Mouse (Mus musculus): ENCODE measurements around the gene Aire.

The Aire gene

GRCm38 (mm10) chr10:78043406-78043836, at the start of gene Aire:
Gene Aire, minus strand, starts transcription at chr10:78043610.
- DNase-seq (ENCODE audit: low spot score in 2 of 2): peak; percentile 51 to 72

GRCm38 (mm10) chr10:78092725-78093029, 49.3 kb upstream of the Aire start:
- peak; percentile 27 to 78 for DNase-seq (ENCODE audit: low spot score in 2 of 2)

GRCm38 (mm10) chr10:78091865-78092724, 48.7 kb upstream of the Aire start:
- DNase-seq (ENCODE audit: low spot score in 2 of 2): peak in 1 of 2 experiments; percentile 64

DNA sequence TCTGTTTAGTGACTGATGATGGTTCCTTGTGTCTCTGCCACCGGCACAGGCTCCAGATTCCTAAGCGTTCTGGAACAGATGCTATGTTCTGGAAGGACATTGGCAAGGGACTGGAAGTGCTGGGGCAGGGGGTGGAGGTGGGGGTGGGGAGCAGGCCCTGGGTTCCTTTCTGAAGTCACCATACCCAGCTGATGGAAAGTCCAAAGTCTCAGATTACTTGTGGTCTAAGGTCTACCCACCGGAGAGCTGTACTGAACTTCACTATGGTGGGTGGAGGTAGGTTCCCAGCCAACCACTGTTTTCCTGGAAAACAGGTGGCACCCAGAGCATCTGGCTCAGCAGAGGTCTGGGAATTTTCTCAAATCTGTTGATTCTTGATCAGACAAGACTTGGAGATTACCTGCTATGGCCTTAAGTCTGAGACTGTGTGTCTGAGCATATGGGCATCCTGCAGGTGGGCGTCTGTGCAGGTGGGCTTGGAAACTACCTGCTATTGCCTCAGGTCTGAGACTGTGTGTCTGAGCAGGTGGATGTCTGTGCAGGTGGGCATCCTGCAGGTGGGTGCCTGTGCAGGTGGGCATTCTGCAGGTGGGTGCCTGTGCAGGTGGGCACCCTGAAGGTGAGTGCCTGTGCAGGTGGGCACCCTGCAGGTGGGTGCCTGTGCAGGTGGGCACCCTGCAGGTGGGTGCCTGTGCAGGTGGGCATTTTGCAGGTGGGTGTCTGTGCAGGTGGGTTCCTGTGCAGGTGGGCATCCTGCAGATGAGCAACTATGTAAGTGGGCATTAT, 47.5 kb upstream of the Aire start:
- no peak for DNase-seq (ENCODE audit: low spot score in 2 of 2)

GRCm38 (mm10) chr10:78090246-78090645, 46.8 kb upstream of the Aire start:
- peak in 1 of 2 experiments; percentile 43 for DNase-seq (ENCODE audit: low spot score in 2 of 2)

DNA sequence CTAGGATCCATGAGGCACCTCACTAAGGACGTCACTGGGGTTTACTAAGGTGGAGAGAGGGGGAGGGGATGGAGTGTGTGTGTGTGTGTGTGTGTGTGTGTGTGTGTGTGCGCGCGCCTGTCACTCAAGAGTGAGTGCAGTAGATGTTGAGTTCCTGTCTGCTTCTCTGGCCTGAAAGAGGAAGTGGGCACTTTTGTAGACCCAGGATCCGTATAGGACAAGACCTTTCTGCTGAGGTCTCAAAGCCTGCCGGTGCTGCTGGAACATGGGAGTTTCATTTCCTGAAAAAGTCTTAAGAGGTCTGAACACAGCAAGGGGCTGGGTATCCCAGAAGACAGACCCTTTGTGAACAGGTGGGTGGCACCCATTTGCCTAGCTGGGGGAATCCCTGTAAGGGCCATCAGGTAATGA, 43.7 kb upstream of the Aire start:
- DNase-seq (ENCODE audit: low spot score in 2 of 2): peak; percentile 24 to 69

GRCm38 (mm10) chr10:78086444-78087061, 43.1 kb upstream of the Aire start:
- DNase-seq (ENCODE audit: low spot score in 2 of 2): peak; percentile 21 to 39

DNA sequence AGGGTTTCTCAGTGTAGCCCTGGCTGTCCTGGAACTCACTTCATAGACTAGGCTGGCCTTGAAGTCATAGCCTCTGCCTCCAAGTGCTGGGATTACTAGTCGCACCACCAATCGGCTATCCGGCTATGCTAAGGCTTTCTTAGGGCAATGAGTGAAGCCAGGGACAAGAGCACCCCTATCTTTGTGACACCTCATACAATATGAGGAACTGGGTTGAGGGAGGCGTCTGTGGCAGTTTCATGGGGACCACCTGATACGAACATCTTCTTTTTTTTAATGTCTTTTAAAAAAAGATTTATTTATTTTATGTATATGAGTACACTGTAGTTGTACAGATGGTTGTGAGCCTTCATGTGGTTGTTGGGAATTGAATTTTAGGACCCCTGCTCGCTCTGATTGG, 42.3 kb upstream of the Aire start:
- no peak for DNase-seq (ENCODE audit: low spot score in 2 of 2)

GRCm38 (mm10) chr10:78084073-78084472, 40.7 kb upstream of the Aire start:
- DNase-seq (ENCODE audit: low spot score in 2 of 2): no peak

DNA sequence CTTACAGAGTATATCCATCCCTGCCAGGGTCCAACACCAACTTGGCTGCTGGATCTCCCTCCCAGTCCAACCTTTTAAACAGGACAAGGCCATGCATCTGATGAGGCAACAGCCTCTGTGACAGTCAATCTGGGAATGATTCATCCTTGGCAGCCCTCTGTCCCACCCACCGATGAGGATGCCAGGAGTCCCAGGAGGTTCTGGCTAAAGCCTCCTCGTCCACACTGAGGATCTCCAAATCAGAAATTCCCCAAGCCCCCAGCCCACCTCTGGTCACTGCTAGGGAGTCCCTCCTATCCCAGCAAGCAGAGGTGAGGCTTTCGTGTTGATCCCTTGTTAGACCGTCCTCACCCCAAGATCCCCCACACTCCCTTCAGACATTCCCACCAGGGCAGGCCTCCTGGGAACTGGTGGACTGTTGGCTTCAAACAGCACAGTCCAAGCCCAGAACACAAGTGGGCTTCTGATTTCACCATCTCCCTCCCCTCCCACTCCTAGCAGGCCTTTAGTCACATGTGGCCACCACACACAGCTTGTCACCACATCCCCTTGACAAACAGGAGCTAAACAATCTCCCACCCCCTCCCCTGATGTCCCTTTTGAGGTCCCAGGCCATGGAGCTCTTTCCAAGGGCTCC, 36.7 kb upstream of the Aire start:
- DNase-seq (ENCODE audit: low spot score in 2 of 2): no peak

- DNase-seq (ENCODE audit: low spot score in 2 of 2): no peak
Observed at GRCm38 (mm10) chr10:78078276-78078675, 34.9 kb upstream of the Aire start.

DNA sequence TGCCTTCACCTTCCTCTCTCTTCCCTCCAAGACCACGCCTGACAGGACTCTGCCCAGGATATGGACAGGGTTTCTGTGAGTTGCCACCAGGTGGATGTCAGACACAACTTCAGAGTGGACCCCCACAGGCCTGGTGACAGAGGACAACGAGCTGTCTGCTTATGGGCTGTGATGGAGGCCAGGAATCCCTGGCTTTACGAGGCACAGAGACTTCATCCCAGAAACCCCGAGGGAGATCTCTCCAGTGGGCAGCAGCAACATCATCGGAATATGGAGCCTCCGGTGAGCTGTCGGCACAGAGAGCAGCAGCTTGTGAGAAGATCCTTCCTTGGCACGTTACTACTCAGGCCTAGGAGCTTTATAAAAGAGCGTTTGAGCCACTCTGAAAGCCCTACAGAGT, 34.5 kb upstream of the Aire start:
- no peak for DNase-seq (ENCODE audit: low spot score in 2 of 2)

GRCm38 (mm10) chr10:78074977-78075376, 31.6 kb upstream of the Aire start:
- DNase-seq (ENCODE audit: low spot score in 2 of 2): no peak

GRCm38 (mm10) chr10:78074151-78074550, 30.7 kb upstream of the Aire start:
- no peak for DNase-seq (ENCODE audit: low spot score in 2 of 2)

DNA sequence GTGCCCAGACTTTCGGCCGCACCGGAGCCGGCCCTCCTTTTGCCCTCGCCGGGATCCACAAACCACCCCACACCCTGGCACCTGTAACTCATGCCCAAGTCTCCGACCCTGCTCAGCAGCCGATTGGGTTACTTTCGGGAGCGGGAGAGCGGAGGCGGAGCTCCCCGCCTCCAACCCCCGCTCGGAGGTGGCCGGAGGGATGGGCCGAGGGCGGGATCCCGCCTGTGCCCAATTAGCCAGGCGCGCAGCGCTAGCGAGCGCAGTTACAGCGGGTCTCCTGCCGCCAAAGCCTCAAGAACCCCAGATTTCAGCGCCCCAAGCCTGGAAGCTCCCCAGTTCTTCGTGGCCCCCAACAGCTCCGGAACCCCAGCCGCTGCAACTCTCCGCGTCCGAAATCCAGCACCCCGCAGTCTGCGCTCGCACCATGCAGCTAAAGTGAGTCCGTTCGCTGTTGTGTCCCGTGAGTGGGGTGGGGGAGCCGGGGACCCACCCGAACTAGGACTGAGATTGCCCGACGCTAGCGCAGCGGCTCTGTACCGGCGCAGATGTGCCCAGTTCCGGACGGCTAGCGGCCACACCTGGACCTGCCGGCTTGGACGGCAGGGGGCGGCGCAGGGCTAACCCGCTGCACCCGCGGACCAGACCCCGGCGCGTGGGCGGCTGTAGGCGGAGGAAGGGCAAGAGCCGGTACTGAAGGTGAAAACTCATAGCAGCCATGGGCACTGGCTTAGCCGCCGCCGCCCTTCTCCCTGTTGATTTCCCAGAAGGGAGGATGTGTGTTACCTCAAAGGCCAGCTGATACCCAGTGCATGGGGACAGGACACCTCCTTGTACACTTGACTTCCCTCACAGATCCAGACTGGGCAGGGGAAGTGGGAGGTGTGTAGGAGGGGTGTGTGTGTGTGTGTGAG, 25.9 kb upstream of the Aire start, which contains the start of gene Icosl:
Icosl (plus strand) TSS at position 202 of the 911 bp plus-strand sequence.
- peak; percentile 63 to 87 for DNase-seq (ENCODE audit: low spot score in 2 of 2)

DNA sequence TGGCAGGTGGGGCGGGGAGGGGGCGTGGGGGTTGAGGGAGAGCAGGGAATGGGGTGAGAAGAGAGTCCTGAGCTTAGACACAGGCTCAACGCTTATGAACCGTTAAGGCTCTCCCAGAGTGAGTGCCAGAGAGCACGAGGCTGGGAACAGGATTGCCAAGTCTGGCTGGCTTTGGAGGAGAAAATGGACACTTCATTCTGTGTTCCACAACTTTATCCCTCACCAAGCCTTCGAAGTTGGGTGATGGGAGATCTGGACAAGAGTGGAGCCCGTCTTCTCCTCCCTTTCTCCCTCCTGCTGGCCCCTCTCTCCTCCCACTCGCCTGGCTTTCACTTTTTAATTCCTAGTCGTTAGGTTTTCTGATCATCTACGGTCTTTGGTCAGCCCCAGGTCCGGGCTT, 25.1 kb upstream of the Aire start:
- no peak for DNase-seq (ENCODE audit: low spot score in 2 of 2)

DNA sequence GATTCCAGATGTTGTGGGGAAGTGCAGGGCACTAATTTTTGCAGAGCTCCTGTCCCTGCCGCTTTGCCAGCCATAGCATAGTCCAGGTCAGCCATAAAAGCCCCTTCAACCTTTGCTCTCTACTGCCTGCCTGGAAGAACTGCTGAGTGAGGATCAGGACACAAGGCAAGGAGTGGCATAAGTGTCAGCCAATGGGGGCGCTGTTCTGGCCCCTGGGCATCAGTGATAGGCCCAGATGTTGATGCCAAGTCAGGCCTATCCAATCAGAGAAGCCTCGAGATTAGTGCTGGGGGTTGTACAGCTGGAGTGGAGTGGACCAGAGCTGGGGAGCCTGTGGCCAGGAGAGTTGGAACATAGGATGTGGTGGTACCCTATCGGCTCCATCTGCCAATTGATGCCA, 23.8 kb upstream of the Aire start:
- DNase-seq (ENCODE audit: low spot score in 2 of 2): peak in 1 of 2 experiments; percentile 54

DNA sequence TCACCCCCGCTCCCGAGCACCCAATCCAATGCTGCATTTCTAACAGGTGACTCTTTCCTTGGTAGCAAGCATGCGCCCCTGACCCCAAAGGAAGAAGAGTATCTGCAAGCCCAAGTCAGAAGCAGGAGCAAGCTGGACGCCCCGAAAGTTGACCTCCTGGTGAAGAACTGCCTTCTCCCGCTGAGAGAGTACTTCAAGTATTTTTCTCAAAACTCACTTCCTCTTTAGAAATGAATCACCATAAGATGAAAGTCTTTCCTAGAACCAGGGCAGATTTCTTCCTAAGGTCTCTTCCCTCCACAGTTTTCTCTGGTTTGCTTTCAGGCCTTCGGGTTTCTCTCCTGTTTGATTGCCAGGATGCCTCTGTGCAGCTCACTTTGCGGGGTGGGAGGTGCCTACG, 19.7 kb upstream of the Aire start:
- DNase-seq (ENCODE audit: low spot score in 2 of 2): no peak

GRCm38 (mm10) chr10:78057056-78057455, 13.6 kb upstream of the Aire start:
- DNase-seq (ENCODE audit: low spot score in 2 of 2): no peak

DNA sequence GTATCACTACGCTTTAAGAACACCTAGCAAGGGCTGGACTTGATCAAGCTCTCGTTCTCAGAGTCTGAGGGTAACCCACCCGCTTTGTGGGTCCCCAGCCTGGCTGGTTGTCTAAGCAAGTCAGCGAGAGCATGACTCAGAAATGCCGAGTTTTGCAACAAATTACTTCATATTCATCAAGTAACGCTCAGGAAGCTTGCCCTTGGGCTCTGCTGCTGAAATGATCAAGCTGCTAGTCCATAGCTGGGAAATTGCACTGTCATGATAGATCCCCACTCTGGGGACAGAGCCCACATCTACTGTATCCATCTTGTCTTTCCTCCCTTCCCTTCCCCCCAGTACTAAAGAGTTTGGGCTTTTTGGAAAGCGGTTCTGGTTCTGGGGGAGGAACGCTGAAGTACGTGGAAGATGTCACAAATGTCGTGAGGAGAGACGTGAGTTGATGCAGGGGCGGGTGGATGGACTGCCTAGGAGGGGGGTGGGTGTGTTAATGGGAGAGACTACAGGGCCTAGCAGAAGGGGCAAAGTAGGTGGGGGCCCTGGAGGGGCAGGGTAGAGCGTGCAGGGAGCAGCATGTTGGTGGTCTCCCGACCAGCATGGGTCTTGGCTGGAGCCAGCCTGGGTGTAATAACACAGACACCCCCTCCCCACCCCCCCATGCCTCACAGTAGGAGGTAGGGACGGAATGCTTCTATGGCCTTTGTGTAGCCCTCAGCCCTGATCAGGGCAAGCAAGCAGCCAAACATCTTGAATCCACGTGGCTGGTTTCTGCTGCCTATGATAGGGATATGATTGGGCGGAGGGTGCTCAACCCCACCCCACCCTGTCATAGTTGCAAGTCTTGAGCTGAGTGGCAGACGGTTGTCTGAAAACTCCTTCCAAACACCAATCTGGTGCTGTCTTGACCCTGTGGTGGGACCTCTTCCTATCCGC, 11.5 kb upstream of the Aire start:
- DNase-seq (ENCODE audit: low spot score in 2 of 2): no peak
